Mouse (Mus musculus): ENCODE results near the gene Fam71e1.

- TF ChIP-seq CTCF (IDR thresholded peaks at IDR 0.05; ENCODE audit: low read depth) (no peak), EP300 (IDR thresholded peaks at IDR 0.05; ENCODE audit: low read depth) (no peak)
Observed at GRCm38 (mm10) chr7:44466888-44467311, 29.5 kb upstream of the Fam71e1 start.
